Mouse (Mus musculus) layer of hippocampus, postnatal 10 days (tissue): ENCODE measurements around the gene Itgb6. TPM values are rescaled to one million over a fixed set of nuclear protein-coding genes. Genes with fewer than 3 reads are reported as not detected.

Source experiments
- DNase-seq, 2 experiments: peaks; one replicate each; pipeline ENCODE4 v3.0.0; 2021; ENCODE audit warnings: low spot score in 2 of 2
- total RNA-seq, 2 experiments: library from RNA; stranded (reverse); gene quantifications; 2 replicates each; pipeline ENCODE4 v1.2.3; 2021

The Itgb6 gene
- total RNA-seq, 2 experiments from 2014 or later, result 0.82 TPM; not detected in 1

GRCm38 (mm10) chr2:60674413-60674812 is 48.0 kb downstream of the Itgb6 start:
- DNase-seq, result no peak

GRCm38 (mm10) chr2:60672973-60673954 is 49.2 kb downstream of the Itgb6 start:
- DNase-seq, result no peak

GRCm38 (mm10) chr2:60671215-60671614 is 51.2 kb downstream of the Itgb6 start:
- DNase-seq, result no peak

GRCm38 (mm10) chr2:60663071-60663470 is 59.4 kb downstream of the Itgb6 start:
- no peak for DNase-seq

GRCm38 (mm10) chr2:60659993-60660392 is 62.5 kb downstream of the Itgb6 start:
- no peak for DNase-seq

GRCm38 (mm10) chr2:60658992-60659391 is 63.5 kb downstream of the Itgb6 start:
- DNase-seq, result no peak

- no peak for DNase-seq
These were observed 67.6 kb downstream of the Itgb6 start for GRCm38 (mm10) chr2:60654828-60655227.

GRCm38 (mm10) chr2:60650155-60650554 is 72.3 kb downstream of the Itgb6 start:
- no peak for DNase-seq

GRCm38 (mm10) chr2:60647650-60648049 is 74.8 kb downstream of the Itgb6 start:
- DNase-seq, result no peak

GRCm38 (mm10) chr2:60646583-60646982 is 75.9 kb downstream of the Itgb6 start:
- no peak for DNase-seq

GRCm38 (mm10) chr2:60643406-60643805 is 79.0 kb downstream of the Itgb6 start:
- DNase-seq, result no peak

- no peak for DNase-seq
These were observed 79.8 kb downstream of the Itgb6 start for GRCm38 (mm10) chr2:60642606-60643005.

- no peak for DNase-seq
These were observed 82.1 kb downstream of the Itgb6 start for GRCm38 (mm10) chr2:60640342-60640672.

GRCm38 (mm10) chr2:60639617-60640341 is 82.7 kb downstream of the Itgb6 start:
- no peak for DNase-seq

GRCm38 (mm10) chr2:60636910-60637761 is 85.3 kb downstream of the Itgb6 start:
- DNase-seq, result no peak

- no peak for DNase-seq
These were observed 86.0 kb downstream of the Itgb6 start for GRCm38 (mm10) chr2:60636481-60636880.

- no peak for DNase-seq
These were observed 86.4 kb downstream of the Itgb6 start for GRCm38 (mm10) chr2:60636038-60636437.

GRCm38 (mm10) chr2:60632791-60633190 is 89.7 kb downstream of the Itgb6 start:
- no peak for DNase-seq

- DNase-seq, result no peak
These were observed 92.1 kb downstream of the Itgb6 start for GRCm38 (mm10) chr2:60630304-60630703.

GRCm38 (mm10) chr2:60627952-60628351 is 94.5 kb downstream of the Itgb6 start:
- no peak for DNase-seq

GRCm38 (mm10) chr2:60627515-60627914 is 94.9 kb downstream of the Itgb6 start:
- no peak for DNase-seq
